Mouse (Mus musculus) lung, embryonic 16.5 days (tissue): ENCODE measurements around the gene Map6. TPM values are rescaled to one million over a fixed set of nuclear protein-coding genes. Genes with fewer than 3 reads are reported as not detected.
A peak's percentile ranks its signal among the peaks of the same experiment; 100 is the strongest.
"Not testable (repeated sequence)": the region's sequence is repeated elsewhere in the genome, so short reads cannot be mapped to it uniquely, and the experiment has no call there.

ENCODE experiments used
- ATAC-seq: fragments of 200-750 bp; cut with Nextera tagmentation; 2 replicates; pipeline ENCODE4 v1.8.0; 2017; ENCODE audit warnings: low read depth, mild to moderate bottlenecking, moderate library complexity
- H3K27ac ChIP-seq: fragments of 300-500 bp; sonication (generic); 2 replicates; pipeline ENCODE4 v1.5.1; 2014; ENCODE audit warnings: mild to moderate bottlenecking, control low read depth, low read length
- H3K27me3 ChIP-seq: fragments of 300-500 bp; sonication (generic); 2 replicates; pipeline ENCODE4 v1.6.1; 2014; ENCODE audit warnings: low read depth, low read length, mixed read lengths; ENCODE audit not compliant: control insufficient read depth, insufficient read depth
- H3K36me3 ChIP-seq: fragments of 300-500 bp; sonication (generic); 2 replicates; pipeline ENCODE4 v1.6.1; 2014; ENCODE audit warnings: low read length; ENCODE audit not compliant: control insufficient read depth, insufficient read depth
- H3K4me1 ChIP-seq: fragments of 300-500 bp; sonication (generic); replicated peaks from 2 replicates; pipeline ENCODE4 v1.6.1; 2014; ENCODE audit warnings: low read length, mixed read lengths; ENCODE audit not compliant: control insufficient read depth, insufficient read depth
- H3K4me2 ChIP-seq: fragments of 300-500 bp; sonication (generic); 2 replicates; pipeline ENCODE4 v1.6.1; 2014; ENCODE audit warnings: low read depth, low read length, control low read depth
- H3K4me3 ChIP-seq: fragments of 300-500 bp; sonication (generic); 2 replicates; pipeline ENCODE4 v1.5.1; 2014; ENCODE audit warnings: mild to moderate bottlenecking, low read length, control low read depth
- H3K9ac ChIP-seq: fragments of 300-500 bp; sonication (generic); 2 replicates; pipeline ENCODE4 v1.6.1; 2014; ENCODE audit warnings: low read length, control low read depth
- H3K9me3 ChIP-seq: fragments of 300-500 bp; sonication (generic); 2 replicates; pipeline ENCODE4 v1.6.1; 2016; ENCODE audit warnings: low read length; ENCODE audit not compliant: control insufficient read depth
- WGBS: fragments of 180-500 bp; shearing (Covaris S2); extraction: QIAGEN DNeasy Blood & Tissue Kit; methylation state at CpG from one replicate; pipeline ENCODE4 v1.1.7; 2014; 5-methylcytosine and 5-hydroxymethylcytosine counted together
- polyA plus RNA-seq: library from polyadenylated mRNA; unstranded; fragments of >200 nt; fragmentation: Nextera tagmentation; extraction: Ambion mirVana; gene quantifications from 2 replicates; pipeline ENCODE4 v1.2.1, GENCODE M21; 2015

Gene Map6
- polyA plus RNA-seq, 1 experiment from 2014 or later = 3.0 TPM

DNA sequence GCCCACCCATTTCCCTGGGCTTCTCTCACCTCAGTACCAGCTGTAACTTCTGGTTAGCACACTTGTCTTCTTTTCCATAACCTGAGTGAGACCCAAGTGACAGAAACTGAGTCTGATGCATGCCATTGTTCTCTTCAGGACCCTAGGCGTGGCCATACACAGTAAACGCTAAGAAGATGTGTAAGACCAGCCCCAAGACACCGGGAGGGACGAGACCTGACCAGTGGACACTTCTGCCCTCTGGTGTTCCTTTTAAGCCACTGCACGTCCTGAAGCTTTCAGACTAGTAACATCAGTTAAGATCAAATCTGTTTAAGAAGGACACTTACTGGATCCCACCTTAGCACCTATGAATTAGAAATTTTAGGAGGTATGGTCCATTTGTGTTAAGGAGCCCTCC is 97.8 kb downstream of the Map6 start:
- no peak for ATAC-seq
- Histone ChIP-seq H3K4me2 (no peak overlapping the region), H3K4me1 (peaks cover 10% of the 10 kb centered on the region)

DNA sequence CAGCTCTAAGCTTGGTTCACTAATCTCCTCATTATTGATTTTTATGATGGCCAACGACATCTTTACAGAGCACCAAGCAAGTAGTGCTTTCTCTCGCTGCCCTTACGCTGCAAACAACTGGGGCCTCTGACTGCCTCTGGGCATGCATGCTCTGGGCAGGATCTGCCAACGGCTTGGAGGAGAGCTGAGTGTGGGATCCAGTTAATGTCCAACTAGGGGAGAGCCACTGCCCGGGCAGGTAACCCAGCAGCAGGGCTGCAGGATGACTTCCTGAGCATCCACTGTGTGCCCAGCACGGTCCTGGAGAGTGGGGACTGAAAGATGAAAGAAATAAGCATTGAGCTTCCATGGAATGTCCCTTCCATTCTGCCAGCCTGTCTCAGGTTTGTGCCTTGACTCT is 99.5 kb downstream of the Map6 start:
- no peak overlapping the region for H3K27ac ChIP-seq
- no peaks in the 10 kb centered on the region for H3K36me3 ChIP-seq
- WGBS = 58% methylated on average over 6 of the region's 6 CpGs
- H3K4me3 ChIP-seq = no peak overlapping the region
- H3K27me3 ChIP-seq = no peaks in the 10 kb centered on the region
- 0 out of 2 replicates have a peak overlapping the region, but pooled peaks have one; percentile 7 for H3K9ac ChIP-seq
- no peak for ATAC-seq
- H3K4me2 ChIP-seq = no peak overlapping the region
- no peaks in the 10 kb centered on the region for H3K4me1 ChIP-seq
- H3K9me3 ChIP-seq = no peaks in the 10 kb centered on the region; the same call in 1 of the 2 replicates

More for the DNA sequence above, 97.8 kb downstream of the Map6 start:
- Histone ChIP-seq H3K27ac (no peak overlapping the region), H3K9ac (no peak overlapping the region), H3K36me3 (no peaks in the 10 kb centered on the region), H3K27me3 (no peaks in the 10 kb centered on the region), H3K4me3 (no peak overlapping the region), H3K9me3 (no peaks in the 10 kb centered on the region; the same call in 1 of the 2 replicates)
- WGBS = under 1% methylated on average over 5 of the region's 5 CpGs

DNA sequence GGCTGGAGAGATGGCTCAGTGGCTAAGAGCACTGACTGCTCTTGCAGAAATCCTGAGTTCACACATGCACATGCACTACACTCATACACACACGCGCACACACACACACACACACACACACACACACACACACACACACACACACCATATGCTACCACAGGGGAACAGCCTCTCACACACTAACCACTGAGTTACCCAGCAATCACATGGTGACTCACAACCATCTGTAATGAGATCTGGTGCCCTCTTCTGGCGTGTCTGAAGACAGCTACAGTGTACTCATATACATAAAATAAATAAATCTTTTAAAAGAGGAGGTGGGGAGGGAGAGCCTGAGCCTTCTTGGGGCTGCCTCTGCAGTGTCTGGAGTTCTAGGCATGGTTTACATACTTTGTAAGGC is 107.1 kb downstream of the Map6 start:
- H3K4me3 ChIP-seq, H3K4me2 ChIP-seq, H3K27ac ChIP-seq, H3K27me3 ChIP-seq, H3K9ac ChIP-seq, H3K9me3 ChIP-seq, ATAC-seq, H3K36me3 ChIP-seq, H3K4me1 ChIP-seq: not testable (repeated sequence)
- WGBS = 72% methylated on average over 3 of the region's 3 CpGs

DNA sequence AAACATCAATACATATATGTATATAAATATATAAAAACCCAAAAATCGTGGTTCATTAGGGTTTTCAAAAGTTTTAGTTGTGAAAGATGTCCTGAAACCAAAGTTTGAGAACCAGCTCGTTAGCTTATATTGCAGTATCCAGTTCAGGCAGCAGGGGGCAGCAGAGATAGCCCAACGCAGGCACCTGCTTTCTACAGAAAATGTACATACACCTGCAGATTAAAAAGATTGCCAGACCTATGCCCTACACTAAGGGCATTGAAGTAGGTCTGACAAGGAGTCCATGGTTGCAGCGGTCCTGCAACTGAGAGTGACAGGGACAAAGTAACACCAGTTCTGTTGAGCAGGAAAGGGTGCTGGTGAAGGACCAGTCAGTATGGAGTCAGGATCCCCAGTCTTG is 108.2 kb downstream of the Map6 start:
- H3K4me1 ChIP-seq = peaks cover 5% of the 10 kb centered on the region
- H3K4me3 ChIP-seq = no peak overlapping the region
- no peak overlapping the region for H3K4me2 ChIP-seq
- no peak overlapping the region for H3K9ac ChIP-seq
- no peaks in the 10 kb centered on the region for H3K9me3 ChIP-seq
- no peak for ATAC-seq
- no peak overlapping the region for H3K27ac ChIP-seq
- no peaks in the 10 kb centered on the region for H3K36me3 ChIP-seq
- no peaks in the 10 kb centered on the region for H3K27me3 ChIP-seq
- WGBS = 5% methylated on average over 4 of the region's 4 CpGs

DNA sequence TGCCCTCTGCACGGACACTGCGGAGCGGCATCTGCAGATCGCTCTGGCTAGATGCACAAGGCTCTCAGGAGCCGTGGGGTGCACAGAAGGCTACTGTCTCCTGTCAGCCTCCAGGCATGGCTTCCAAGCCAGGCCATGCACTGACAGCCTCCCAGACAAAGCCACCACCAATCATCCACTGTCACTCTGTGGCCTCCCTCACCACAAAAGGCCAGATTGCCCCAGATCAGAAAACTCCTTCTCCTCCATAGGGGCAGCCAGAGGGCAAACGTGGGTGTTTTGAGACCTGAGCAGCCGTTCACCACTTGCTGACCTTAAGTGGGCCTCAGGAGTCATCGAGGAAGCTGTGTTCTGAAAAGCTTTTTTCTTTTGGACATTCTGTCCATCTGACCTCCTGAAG is 111.6 kb downstream of the Map6 start:
- H3K27ac ChIP-seq = no peak overlapping the region
- no peak for ATAC-seq
- WGBS = 54% methylated on average over 8 of the region's 8 CpGs
- no peaks in the 10 kb centered on the region for H3K36me3 ChIP-seq
- H3K4me3 ChIP-seq = no peak overlapping the region
- H3K9ac ChIP-seq = no peak overlapping the region
- peaks cover 19% of the 10 kb centered on the region for H3K4me1 ChIP-seq
- no peaks in the 10 kb centered on the region for H3K9me3 ChIP-seq
- no peak overlapping the region for H3K4me2 ChIP-seq
- H3K27me3 ChIP-seq = no peaks in the 10 kb centered on the region

DNA sequence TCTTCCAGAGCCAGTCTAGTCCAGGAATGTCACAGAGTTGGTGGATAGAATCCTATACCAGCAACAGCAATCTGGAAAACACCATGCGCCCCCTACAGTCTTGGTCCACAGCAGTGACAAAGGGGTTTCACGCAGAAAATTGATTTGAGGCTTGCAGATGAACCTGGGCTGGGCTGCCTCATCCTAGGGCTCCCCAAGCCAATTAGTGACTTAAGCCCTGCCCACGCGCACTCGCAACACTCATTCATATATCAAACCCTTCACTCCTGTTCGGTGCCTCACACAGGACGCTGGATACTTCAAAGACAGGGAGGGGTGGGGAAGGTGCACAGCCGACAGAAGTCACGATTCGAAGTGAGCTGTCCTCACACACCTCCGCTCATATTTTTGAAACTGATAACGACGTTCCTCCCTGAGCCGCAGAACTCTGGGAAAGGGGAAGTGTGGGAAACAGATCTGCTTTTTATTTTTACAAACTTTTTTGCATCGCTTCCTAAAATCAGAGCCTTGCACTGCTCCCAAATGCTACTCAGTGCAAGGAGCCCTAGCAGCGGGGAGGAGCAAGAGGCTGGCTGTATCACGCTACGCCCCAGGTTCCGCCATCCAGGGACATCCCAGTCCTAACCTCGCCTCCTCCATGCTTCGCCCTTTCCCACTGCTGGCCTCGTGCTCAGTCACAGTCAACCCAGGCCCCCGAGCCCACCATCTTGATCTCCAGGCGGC is 113.4 kb downstream of the Map6 start:
- H3K27ac ChIP-seq = peak overlapping the region; percentile 89
- H3K27me3 ChIP-seq = no peaks in the 10 kb centered on the region
- H3K9me3 ChIP-seq = no peaks in the 10 kb centered on the region
- peak; percentile 64 for ATAC-seq
- no peaks in the 10 kb centered on the region for H3K36me3 ChIP-seq
- peak overlapping the region; percentile 67 for H3K4me2 ChIP-seq
- under 1% methylated on average over 24 of the region's 24 CpGs for WGBS
- peak overlapping the region; percentile 71 for H3K4me3 ChIP-seq
- H3K4me1 ChIP-seq = peaks cover 30% of the 10 kb centered on the region
- peak overlapping the region; percentile 76 for H3K9ac ChIP-seq

DNA sequence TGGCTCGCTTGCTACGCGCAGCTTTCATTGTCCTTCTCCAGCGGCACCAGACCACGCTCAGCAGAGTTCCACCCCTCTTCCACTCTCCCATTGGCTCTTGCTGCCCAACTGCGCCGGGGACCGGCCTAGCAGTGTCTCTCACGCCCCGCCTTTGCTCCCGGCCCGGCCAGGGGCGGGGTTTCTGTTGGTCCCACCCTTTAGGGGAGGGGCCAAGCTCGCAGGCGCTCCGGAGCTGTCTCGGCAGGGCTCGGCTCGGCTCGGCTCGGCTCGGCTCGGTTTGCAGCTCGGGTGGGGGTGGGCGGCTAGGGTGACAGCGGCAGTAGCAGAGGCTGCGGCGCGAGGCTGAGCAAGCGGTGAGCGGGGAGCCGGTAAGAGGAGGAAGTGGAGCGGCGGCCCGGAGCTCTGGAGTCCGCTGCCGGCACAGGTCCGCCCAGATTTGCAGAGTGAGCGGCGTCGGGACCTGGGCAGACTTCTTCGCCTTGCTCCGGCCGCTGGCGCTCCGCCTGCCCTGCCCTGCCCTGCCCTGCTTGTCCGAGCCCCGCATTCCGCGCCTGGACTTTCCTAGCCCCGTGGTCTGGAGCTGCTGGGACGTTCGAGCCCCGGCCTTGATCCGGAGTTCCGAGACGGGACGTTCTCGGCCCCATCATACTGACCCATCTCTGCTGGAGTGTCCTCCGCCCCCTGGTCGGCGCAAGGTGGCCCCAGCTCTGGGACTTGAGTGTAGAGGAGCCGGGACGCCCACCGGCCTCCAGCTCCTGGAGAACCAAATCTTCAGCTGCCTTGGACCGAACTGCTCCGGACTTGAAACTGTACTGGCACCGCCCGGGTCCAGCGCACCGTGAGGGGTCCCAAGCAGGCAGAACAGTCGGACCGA is 114.2 kb downstream of the Map6 start, which contains the start of gene Gdpd5:
Gene Gdpd5 (plus strand): TSS at position 201 of the 874 bp plus-strand sequence.
- Histone ChIP-seq H3K9me3 (no peaks in the 10 kb centered on the region), H3K27me3 (no peaks in the 10 kb centered on the region), H3K27ac (peak within 1 kb of the TSS; percentile 89), H3K4me2 (peak within 1 kb of the TSS; percentile 94), H3K9ac (peak within 1 kb of the TSS; percentile 83), H3K4me1 (peaks cover 31% of the 10 kb centered on the region), H3K4me3 (peak within 1 kb of the TSS; percentile 71), H3K36me3 (no peaks in the 10 kb centered on the region)
- peak; percentile 95 for ATAC-seq
- under 1% methylated on average over 67 of the region's 73 CpGs for WGBS

DNA sequence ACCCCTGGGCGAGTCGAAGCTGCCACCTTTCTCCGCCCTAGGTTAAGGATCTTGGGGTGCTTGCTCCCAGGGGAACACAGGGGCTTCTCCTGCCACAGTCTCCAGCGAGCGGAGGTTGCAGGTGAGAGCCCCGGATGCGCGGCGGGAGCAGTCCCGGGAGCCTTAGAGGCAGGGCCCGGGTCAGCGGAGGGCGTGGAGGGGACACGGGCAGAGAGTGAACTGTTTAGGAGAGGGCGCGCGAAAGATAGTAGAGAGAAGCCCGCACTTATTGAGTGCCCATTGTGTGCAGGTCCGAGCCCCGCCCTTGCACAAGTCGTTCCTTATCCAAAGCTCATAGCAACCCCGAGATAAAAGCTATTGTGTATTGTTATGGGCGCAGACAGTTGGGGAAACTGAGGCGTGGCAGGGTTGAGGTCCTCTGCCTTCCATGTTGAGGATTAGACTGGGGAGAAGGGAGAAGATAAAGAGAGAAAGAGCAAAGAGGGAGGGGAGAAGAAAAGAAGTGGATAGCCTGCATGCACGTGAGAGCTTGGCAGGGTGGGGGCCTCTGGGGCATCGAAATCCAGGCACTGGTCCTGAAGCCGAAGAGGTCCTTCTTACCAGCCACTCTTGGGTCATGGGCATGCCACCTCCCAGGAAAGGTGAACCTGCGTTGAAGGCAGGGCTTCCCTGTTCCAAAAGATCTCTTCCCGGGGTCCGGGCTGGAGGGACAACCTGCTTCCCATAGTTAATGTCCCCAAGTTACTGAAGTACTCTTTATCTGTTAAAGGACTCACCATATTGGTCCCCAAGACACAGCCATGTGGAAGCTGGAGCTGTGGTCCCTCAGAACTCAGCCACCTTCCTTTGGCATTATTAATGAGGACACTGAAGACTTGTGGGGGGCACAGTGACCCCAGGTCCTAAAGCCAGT is 115.1 kb downstream of the Map6 start:
- 8% methylated on average over 30 of the region's 30 CpGs for WGBS
- peak overlapping the region; percentile 88 for H3K27ac ChIP-seq
- no peaks in the 10 kb centered on the region for H3K9me3 ChIP-seq
- no peak for ATAC-seq
- H3K36me3 ChIP-seq = no peaks in the 10 kb centered on the region
- peak overlapping the region; percentile 71 for H3K4me3 ChIP-seq
- peak overlapping the region; percentile 83 for H3K9ac ChIP-seq
- peaks cover 35% of the 10 kb centered on the region for H3K4me1 ChIP-seq
- peak overlapping the region; percentile 94 for H3K4me2 ChIP-seq
- H3K27me3 ChIP-seq = no peaks in the 10 kb centered on the region
